Mouse (Mus musculus): ENCODE data around the gene Abl2.

DNA sequence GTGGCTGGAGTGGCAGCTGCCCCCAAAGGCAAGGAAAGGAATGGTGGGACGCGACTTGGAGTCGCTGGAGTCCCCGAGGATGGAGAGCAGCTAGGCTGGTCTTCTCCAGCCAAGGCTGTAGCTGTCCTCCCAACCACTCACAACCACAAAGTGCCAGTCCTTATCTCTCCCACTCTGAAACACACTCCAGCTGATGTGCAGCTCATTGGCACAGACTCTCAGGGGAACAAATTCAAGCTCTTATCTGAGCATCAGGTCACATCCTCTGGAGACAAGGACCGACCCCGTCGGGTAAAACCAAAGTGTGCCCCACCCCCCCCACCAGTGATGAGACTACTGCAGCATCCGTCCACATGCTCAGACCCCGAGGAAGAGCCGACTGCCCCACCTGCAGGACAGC lies 83.2 kb downstream of the Abl2 start:
- TF ChIP-seq POLR2A (IDR thresholded peaks at IDR 0.05; ENCODE audit: low read depth, low read length) (no peak), CTCF (IDR thresholded peaks at IDR 0.05; ENCODE audit: borderline replicate concordance, insufficient read depth, low read length) (no peak)

All from embryonic fibroblast, embryonic 13.5 days (primary cell).